Mouse (Mus musculus): ENCODE measurements around the gene Ube2v1. TPM values are rescaled to one million over a fixed set of nuclear protein-coding genes. Genes with fewer than 3 reads are reported as not detected.

Ube2v1 gene
- polyA plus RNA-seq, 1 experiment from 2014 or later, result 326 TPM

DNA sequence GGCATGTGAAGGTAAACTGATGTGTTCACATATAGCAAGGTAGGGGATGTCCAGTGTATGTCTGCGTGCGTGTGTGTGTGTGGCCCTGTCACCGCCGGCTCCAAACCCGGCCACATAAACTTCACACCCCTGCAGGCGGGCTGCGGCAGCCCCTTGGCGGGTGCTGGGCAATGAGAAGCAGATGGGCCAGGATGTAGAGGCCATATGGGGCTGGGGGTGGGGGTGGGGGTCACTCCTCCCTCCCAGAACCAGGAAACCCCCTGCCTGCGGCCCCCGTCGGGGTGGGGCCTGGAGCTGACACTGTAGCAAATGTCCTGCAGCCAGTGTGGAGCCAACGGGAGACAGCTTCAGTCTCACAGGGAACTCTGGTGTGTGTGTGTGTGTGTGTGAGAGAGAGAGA lies 68.2 kb downstream of the Ube2v1 start:
- no peak overlapping the region for H3K9ac ChIP-seq
- H3K4me3 ChIP-seq, result no peak overlapping the region
- peaks cover 4% of the 10 kb centered on the region; the same call in 1 of the 2 replicates for H3K27me3 ChIP-seq (replicated peaks)
- WGBS, result 45% methylated on average over 12 of the region's 12 CpGs
- no peaks in the 10 kb centered on the region for H3K9me3 ChIP-seq
- no peaks in the 10 kb centered on the region for H3K36me3 ChIP-seq
- peaks cover 46% of the 10 kb centered on the region for H3K4me1 ChIP-seq
- peak; percentile 27; the same call in 1 of the 2 replicates for ATAC-seq (ENCODE audit: low FRiP score, low read depth)
- 0 out of 2 replicates have a peak overlapping the region, but pooled peaks have one; percentile 5 for H3K4me2 ChIP-seq (replicated peaks)
- no peak overlapping the region for H3K27ac ChIP-seq

DNA sequence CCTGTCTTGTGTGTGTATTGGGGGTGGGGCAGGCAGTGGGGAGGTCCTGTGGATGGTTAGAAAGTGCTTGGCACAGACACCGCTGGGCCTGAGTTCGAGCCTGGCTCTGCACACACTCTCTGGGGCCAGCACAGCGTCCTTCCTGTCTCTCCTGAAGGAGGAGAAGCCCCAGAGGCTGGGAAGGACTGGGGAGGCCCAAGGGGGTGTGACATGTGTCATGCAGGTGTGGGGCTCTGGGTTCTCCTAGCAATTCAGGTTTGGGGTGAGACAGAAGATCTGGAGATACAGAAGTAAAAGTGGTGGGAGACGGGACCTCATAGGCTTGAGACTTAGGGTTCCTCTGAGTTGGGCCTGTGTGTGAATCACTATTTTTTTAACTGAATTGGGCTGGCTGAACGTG lies 68.9 kb downstream of the Ube2v1 start:
- Histone ChIP-seq H3K4me1 (peaks cover 46% of the 10 kb centered on the region), H3K9me3 (no peaks in the 10 kb centered on the region), H3K9ac (no peak overlapping the region), H3K4me2 (replicated peaks) (no peak overlapping the region), H3K36me3 (no peaks in the 10 kb centered on the region), H3K27ac (no peak overlapping the region), H3K4me3 (no peak overlapping the region), H3K27me3 (replicated peaks) (peaks cover 4% of the 10 kb centered on the region; the same call in 1 of the 2 replicates)
- ATAC-seq (ENCODE audit: low FRiP score, low read depth), result no peak
- WGBS, result 64% methylated on average over 5 of the region's 5 CpGs

DNA sequence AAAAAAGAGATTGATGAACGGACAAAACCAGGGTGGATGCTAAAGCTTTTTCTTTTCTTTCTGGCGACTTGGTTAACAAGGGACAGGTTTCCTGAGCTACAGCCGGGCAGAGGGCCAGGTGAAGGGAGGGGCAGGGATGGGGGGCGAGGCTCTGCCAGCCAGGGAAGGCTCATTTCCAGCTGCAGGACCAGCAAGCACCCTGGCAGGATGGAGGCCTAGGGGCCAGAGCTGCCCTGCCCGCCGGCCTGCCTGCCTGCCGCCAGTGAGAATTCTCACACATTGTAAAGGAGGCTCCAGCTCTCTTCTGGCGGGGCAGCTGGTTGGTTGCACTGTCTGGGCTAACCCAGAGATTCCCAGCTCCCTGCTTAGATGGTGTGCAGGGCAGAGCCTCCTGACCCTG lies 69.8 kb downstream of the Ube2v1 start:
- H3K27me3 ChIP-seq (replicated peaks), result peaks cover 4% of the 10 kb centered on the region; the same call in 1 of the 2 replicates
- no peak overlapping the region for H3K4me3 ChIP-seq
- no peak for ATAC-seq (ENCODE audit: low FRiP score, low read depth)
- no peak overlapping the region for H3K9ac ChIP-seq
- peaks cover 46% of the 10 kb centered on the region for H3K4me1 ChIP-seq
- no peak overlapping the region for H3K4me2 ChIP-seq (replicated peaks)
- no peaks in the 10 kb centered on the region for H3K9me3 ChIP-seq
- whole genome bisulfite sequencing, result 34% methylated on average over 8 of the region's 8 CpGs
- H3K27ac ChIP-seq, result no peak overlapping the region
- H3K36me3 ChIP-seq, result no peaks in the 10 kb centered on the region

DNA sequence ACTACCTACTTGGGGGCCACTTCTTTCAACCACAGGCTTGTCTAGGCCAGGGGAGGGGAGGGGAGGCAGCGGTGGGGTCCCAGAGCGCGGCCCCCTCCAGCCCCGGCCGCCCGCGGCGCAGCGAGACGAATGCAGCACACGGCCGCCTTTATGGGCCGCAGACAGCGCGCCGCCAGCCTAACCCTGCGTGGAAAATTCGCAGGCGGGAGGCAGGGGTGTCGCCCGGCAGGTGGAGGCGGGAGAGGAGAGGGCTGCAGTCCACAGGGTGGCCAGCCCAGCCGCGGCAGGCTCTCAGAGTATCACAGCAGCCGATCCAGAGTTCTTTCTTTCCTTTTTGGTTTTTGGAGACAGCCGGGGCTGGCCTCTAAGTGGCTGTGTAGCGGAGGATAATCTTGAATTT lies 72.5 kb downstream of the Ube2v1 start:
- H3K9ac ChIP-seq, result peak overlapping the region; percentile 45
- peaks cover 4% of the 10 kb centered on the region; the same call in 1 of the 2 replicates for H3K27me3 ChIP-seq (replicated peaks)
- no peaks in the 10 kb centered on the region for H3K9me3 ChIP-seq
- peak overlapping the region; percentile 20; the same call in 1 of the 2 replicates for H3K4me3 ChIP-seq
- H3K27ac ChIP-seq, result no peak overlapping the region
- peak; percentile 52 for ATAC-seq (ENCODE audit: low FRiP score, low read depth)
- peak overlapping the region; percentile 57 for H3K4me2 ChIP-seq (replicated peaks)
- 9% methylated on average over 27 of the region's 27 CpGs for WGBS
- peaks cover 32% of the 10 kb centered on the region for H3K4me1 ChIP-seq
- H3K36me3 ChIP-seq, result no peaks in the 10 kb centered on the region

Small RNA genes within 50 kb of the gene (microRNA-seq; reads per million reads assigned to microRNA genes)
- gene Gm22355, result not detected

Other genes starting within 250 kb of the Ube2v1 start
- gene Slc9a8, start 210.4 kb downstream of the Ube2v1 start, polyA plus RNA-seq (2016; fragmentation: Nextera tagmentation; extraction: Ambion mirVana), result 23.5 and 23.7 TPM in 2 replicates
- 130 and 134 TPM in 2 replicates for gene Rnf114, start 139.4 kb downstream of the Ube2v1 start, polyA plus RNA-seq (2016; fragmentation: Nextera tagmentation; extraction: Ambion mirVana)
- gene Spata2, start 139.2 kb downstream of the Ube2v1 start, polyA plus RNA-seq (2016; fragmentation: Nextera tagmentation; extraction: Ambion mirVana), result 24.2 and 25.7 TPM in 2 replicates
- 21.7 and 23.2 TPM in 2 replicates for gene Snai1, start 93.9 kb downstream of the Ube2v1 start, polyA plus RNA-seq (2016; fragmentation: Nextera tagmentation; extraction: Ambion mirVana)
- gene Gm20431, start 29.4 kb upstream of the Ube2v1 start, polyA plus RNA-seq (2016; fragmentation: Nextera tagmentation; extraction: Ambion mirVana), result 11.7 and 12.8 TPM in 2 replicates
- gene Cebpb, start 56.8 kb upstream of the Ube2v1 start, polyA plus RNA-seq (2016; fragmentation: Nextera tagmentation; extraction: Ambion mirVana), result 3.4 and 3.6 TPM in 2 replicates
- 42.0 and 45.2 TPM in 2 replicates for gene Tmem189, start 57.7 kb upstream of the Ube2v1 start, polyA plus RNA-seq (2016; fragmentation: Nextera tagmentation; extraction: Ambion mirVana)

Measured in neural tube, embryonic 12.5 days (tissue).